19 mouse cellular contexts compared by ENCODE assay signal in the genomic region with DNA sequence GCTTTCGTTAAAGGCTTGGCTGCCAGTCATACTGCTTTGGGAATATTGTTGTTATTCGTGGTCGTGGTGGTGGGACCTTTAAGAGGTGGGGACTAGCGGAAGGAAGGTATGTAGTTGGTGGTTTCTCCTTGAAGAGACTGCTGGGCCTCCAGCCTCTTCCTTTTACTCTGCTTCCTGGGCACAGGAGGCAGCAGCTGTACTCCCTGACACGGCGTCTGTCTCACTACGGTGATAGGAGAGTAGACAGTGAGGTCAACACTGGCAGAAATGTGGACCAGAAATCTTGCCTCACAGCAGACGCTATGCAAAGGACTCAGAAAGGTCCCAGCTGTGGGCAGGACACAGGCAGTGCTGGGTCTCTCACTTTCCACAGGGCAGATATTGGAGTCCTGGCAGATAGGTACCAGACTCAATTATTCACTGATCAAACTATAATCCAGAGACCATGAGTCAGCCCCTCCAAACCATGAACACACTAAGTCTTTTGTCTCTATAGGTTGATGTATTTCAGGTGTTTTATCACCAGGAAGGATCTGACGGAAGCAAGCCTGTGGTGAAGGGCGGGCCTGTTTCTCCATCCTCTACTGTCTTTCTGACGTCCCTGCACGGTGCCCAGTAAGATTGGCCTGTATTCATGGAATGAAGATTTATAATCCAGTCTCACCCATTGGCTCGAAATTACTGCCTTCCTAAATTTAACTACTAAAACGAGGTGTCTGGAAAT.
A peak's percentile ranks its signal among the peaks of the same experiment; 100 is the strongest.
DNase-seq lines count a peak whose midpoint lies in the region; ATAC-seq lines count a peak whose summit lies in the region.
"Had no signal": no experiment of that assay in that cellular context is flagged by ENCODE, and none has a peak within 500 bp of the region (broad histone marks: within the 10 kb centered on the region; RNA-seq: fewer than 3 reads in every experiment).

No protein-coding gene starts in this region.

- no peaks in the 10 kb centered on the region for H3K27me3 ChIP-seq in heart, embryonic 15.5 days
- no peaks in the 10 kb centered on the region for H3K27me3 ChIP-seq in forebrain, embryonic 14.5 days (replicated peaks; ENCODE audit: control insufficient read depth, insufficient read depth, low read length)
- no peaks in the 10 kb centered on the region for H3K27me3 ChIP-seq in hindbrain, embryonic 12.5 days
- H3K27me3 ChIP-seq: forebrain, embryonic 15.5 days; kidney, embryonic 15.5 days; limb, embryonic 13.5 days; liver, embryonic 15.5 days had no signal

- no peaks in the 10 kb centered on the region for H3K36me3 ChIP-seq in heart, embryonic 15.5 days
- no peaks in the 10 kb centered on the region for H3K36me3 ChIP-seq in forebrain, embryonic 14.5 days (ENCODE audit: control insufficient read depth, insufficient read depth, low read length)
- no peaks in the 10 kb centered on the region for H3K36me3 ChIP-seq in hindbrain, embryonic 12.5 days
- H3K36me3 ChIP-seq: forebrain, embryonic 15.5 days; kidney, embryonic 15.5 days; limb, embryonic 13.5 days; liver, embryonic 15.5 days had no signal

- 0 out of 2 replicates have a peak, but pooled peaks have one; percentile 30 for ATAC-seq in heart, embryonic 15.5 days (replicated peaks; ENCODE audit: insufficient number of reproducible peaks, insufficient read depth, low FRiP score, low read depth)
- peak; percentile 93 for ATAC-seq in activated CD4-positive, CD25-positive, alpha-beta regulatory T cell, adult 4 months
- peak; percentile 31; the same call in 1 of the 2 replicates for ATAC-seq in megakaryocyte progenitor cell, adult 5-6 weeks (replicated peaks; ENCODE audit: poor library complexity)
- no peak for ATAC-seq in forebrain, embryonic 14.5 days
- no peak for ATAC-seq in hindbrain, embryonic 12.5 days (ENCODE audit: low FRiP score)
- ATAC-seq: forebrain, embryonic 15.5 days had no signal

- H3K27ac ChIP-seq in heart, embryonic 15.5 days: no peak overlapping the region
- H3K27ac ChIP-seq in forebrain, embryonic 14.5 days (ENCODE audit: low read depth, low read length): no peak overlapping the region
- H3K27ac ChIP-seq in hindbrain, embryonic 12.5 days: no peak overlapping the region
- H3K27ac ChIP-seq: forebrain, embryonic 15.5 days; kidney, embryonic 15.5 days; left cerebral cortex, adult 2 months; limb, embryonic 13.5 days; liver, embryonic 15.5 days had no signal

- H3K9ac ChIP-seq in heart, embryonic 15.5 days: no peak overlapping the region
- H3K9ac ChIP-seq in forebrain, embryonic 14.5 days (ENCODE audit: low read length): no peak overlapping the region
- no peak overlapping the region for H3K9ac ChIP-seq in hindbrain, embryonic 12.5 days
- H3K9ac ChIP-seq: forebrain, embryonic 15.5 days; kidney, embryonic 15.5 days; limb, embryonic 13.5 days; liver, embryonic 15.5 days had no signal

- no peak for DNase-seq in heart, adult 8-10 months (ENCODE audit: low spot score)
- peak; percentile 63 for DNase-seq in thymus, postnatal 14 days
- no peak for DNase-seq in forebrain, embryonic 14.5 days (ENCODE audit: low spot score)
- no peak for DNase-seq in gastrocnemius, adult 8-10 months (ENCODE audit: low spot score in 2 of 2)
- DNase-seq: adrenal gland, adult 8-10 months; cerebellum, adult 2 months; gastrocnemius, postnatal 10 days; lung, postnatal 10 days; right cerebral cortex, postnatal 25 days had no signal

- H3K9me3 ChIP-seq in heart, embryonic 15.5 days (replicated peaks): no peaks in the 10 kb centered on the region
- H3K9me3 ChIP-seq in forebrain, embryonic 14.5 days (replicated peaks; ENCODE audit: control insufficient read depth, low read length): no peaks in the 10 kb centered on the region
- H3K9me3 ChIP-seq in hindbrain, embryonic 12.5 days (replicated peaks): 0 out of 2 replicates have a peak, but pooled peaks cover 6% of the 10 kb centered on the region
- H3K9me3 ChIP-seq: liver, embryonic 15.5 days had no signal

- H3K4me1 ChIP-seq in heart, embryonic 15.5 days (replicated peaks): peaks cover 19% of the 10 kb centered on the region
- peaks cover 2% of the 10 kb centered on the region; the same call in 1 of the 2 replicates for H3K4me1 ChIP-seq in forebrain, embryonic 14.5 days (ENCODE audit: control insufficient read depth, insufficient read depth, low read length)
- H3K4me1 ChIP-seq in hindbrain, embryonic 12.5 days: peaks cover 10% of the 10 kb centered on the region
- H3K4me1 ChIP-seq: liver, embryonic 15.5 days had no signal

- H3K4me3 ChIP-seq in heart, embryonic 15.5 days: no peak overlapping the region
- H3K4me3 ChIP-seq in forebrain, embryonic 14.5 days (ENCODE audit: low read depth, low read length): no peak overlapping the region
- H3K4me3 ChIP-seq in hindbrain, embryonic 12.5 days: no peak overlapping the region
- H3K4me3 ChIP-seq: forebrain, embryonic 15.5 days; kidney, embryonic 15.5 days; left cerebral cortex, adult 2 months; limb, embryonic 13.5 days; liver, embryonic 15.5 days had no signal

- H3K4me2 ChIP-seq in heart, embryonic 15.5 days: no peak overlapping the region
- no peak overlapping the region for H3K4me2 ChIP-seq in forebrain, embryonic 14.5 days (ENCODE audit: low read length)
- no peak overlapping the region for H3K4me2 ChIP-seq in hindbrain, embryonic 12.5 days (replicated peaks)
- H3K4me2 ChIP-seq: forebrain, embryonic 15.5 days; kidney, embryonic 15.5 days; limb, embryonic 13.5 days; liver, embryonic 15.5 days; midbrain, embryonic 11.5 days had no signal

- 55% methylated on average over 14 of the region's 14 CpGs for WGBS in heart, embryonic 15.5 days
- 77% methylated on average over 14 of the region's 14 CpGs for WGBS in forebrain, embryonic 14.5 days
- 79% methylated on average over 14 of the region's 14 CpGs for WGBS in hindbrain, embryonic 12.5 days

Comparison
In these comparisons a context has a peak if more than half of its experiments do, and no peak if none do; other contexts are left out.
1. ATAC-seq: peak in heart, embryonic 15.5 days (single experiment), activated CD4-positive, CD25-positive, alpha-beta regulatory T cell, adult 4 months (single experiment) and megakaryocyte progenitor cell, adult 5-6 weeks (single experiment); none in forebrain, embryonic 14.5 days (single experiment) and hindbrain, embryonic 12.5 days (single experiment).